Mouse (Mus musculus): ENCODE measurements around the gene Lrrc4b. TPM values are rescaled to one million over a fixed set of nuclear protein-coding genes. Genes with fewer than 3 reads are reported as not detected.

The Lrrc4b gene
- polyA plus RNA-seq, 1 experiment: 0.22 TPM

DNA sequence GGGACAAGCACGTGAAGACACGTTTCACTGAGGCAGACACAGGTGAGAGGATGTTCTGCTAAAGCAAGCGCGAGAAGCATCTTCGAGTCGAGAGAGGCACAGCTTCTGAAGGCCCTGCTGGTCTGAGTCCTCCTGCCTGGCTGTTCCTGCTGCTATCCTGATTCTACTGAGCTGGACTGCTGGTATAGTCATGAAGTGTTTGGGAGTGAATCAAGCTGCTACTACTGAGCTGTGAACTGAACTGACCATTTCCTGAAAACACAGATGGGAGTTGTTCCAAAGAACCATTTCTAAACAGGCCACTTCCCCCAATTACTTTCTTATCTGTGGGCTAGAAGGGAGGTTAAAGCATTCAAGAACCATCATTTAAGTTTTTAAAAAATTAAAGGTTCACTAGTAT is 15.5 kb upstream of the Lrrc4b start:
- Histone ChIP-seq H3K27me3 (ENCODE audit: control insufficient read depth, insufficient read depth, low read length) (no peaks in the 10 kb centered on the region), H3K27ac (ENCODE audit: insufficient read depth, low read length) (no peak overlapping the region), H3K36me3 (ENCODE audit: control insufficient read depth, insufficient read depth, low read length) (no peaks in the 10 kb centered on the region), H3K4me3 (ENCODE audit: extremely low read depth, insufficient read depth, insufficient read length) (no peak overlapping the region), H3K4me1 (ENCODE audit: control insufficient read depth, insufficient read depth, insufficient read length) (no peaks in the 10 kb centered on the region)
- TF ChIP-seq POLR2A (IDR thresholded peaks at IDR 0.05; ENCODE audit: low read depth, low read length) (no peak), CTCF (IDR thresholded peaks at IDR 0.05; ENCODE audit: extremely low read depth, insufficient read depth, insufficient read length, insufficient replicate concordance) (no peak)
- no peak for DNase-seq (ENCODE audit: low read depth in 1 of 2, low spot score in 2 of 2)
- 83% methylated on average over 6 of the region's 6 CpGs for WGBS

DNA sequence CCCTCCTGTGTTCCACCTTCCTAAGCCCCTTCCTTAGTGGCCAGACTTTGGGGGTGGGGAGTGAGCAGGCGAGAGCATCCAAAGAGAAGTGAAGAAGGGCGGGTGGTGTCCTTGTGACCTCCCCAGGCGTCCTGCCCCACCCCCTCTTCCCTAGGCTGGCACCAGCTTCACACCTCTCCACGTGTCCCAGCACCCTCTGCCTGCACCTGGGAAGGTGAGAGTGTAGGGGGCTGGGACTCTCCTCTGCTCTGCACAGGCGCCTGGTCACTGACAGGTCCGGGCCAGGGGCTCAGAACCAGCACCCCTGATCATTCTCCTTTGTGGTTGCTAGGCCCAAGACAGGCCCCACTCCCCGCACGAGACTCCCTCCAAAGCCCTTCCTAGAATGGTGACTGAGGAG is 1.2 kb upstream of the Lrrc4b start:
- TF ChIP-seq POLR2A (IDR thresholded peaks at IDR 0.05; ENCODE audit: low read depth, low read length) (no peak), CTCF (IDR thresholded peaks at IDR 0.05; ENCODE audit: extremely low read depth, insufficient read depth, insufficient read length, insufficient replicate concordance) (no peak)
- 43% methylated on average over 8 of the region's 8 CpGs for WGBS
- Histone ChIP-seq H3K27ac (ENCODE audit: insufficient read depth, low read length) (no peak overlapping the region), H3K36me3 (ENCODE audit: control insufficient read depth, insufficient read depth, low read length) (no peaks in the 10 kb centered on the region), H3K4me1 (ENCODE audit: control insufficient read depth, insufficient read depth, insufficient read length) (no peaks in the 10 kb centered on the region), H3K4me3 (ENCODE audit: extremely low read depth, insufficient read depth, insufficient read length) (no peak overlapping the region), H3K27me3 (ENCODE audit: control insufficient read depth, insufficient read depth, low read length) (peaks cover 20% of the 10 kb centered on the region)
- DNase-seq (ENCODE audit: low read depth in 1 of 2, low spot score in 2 of 2): no peak

DNA sequence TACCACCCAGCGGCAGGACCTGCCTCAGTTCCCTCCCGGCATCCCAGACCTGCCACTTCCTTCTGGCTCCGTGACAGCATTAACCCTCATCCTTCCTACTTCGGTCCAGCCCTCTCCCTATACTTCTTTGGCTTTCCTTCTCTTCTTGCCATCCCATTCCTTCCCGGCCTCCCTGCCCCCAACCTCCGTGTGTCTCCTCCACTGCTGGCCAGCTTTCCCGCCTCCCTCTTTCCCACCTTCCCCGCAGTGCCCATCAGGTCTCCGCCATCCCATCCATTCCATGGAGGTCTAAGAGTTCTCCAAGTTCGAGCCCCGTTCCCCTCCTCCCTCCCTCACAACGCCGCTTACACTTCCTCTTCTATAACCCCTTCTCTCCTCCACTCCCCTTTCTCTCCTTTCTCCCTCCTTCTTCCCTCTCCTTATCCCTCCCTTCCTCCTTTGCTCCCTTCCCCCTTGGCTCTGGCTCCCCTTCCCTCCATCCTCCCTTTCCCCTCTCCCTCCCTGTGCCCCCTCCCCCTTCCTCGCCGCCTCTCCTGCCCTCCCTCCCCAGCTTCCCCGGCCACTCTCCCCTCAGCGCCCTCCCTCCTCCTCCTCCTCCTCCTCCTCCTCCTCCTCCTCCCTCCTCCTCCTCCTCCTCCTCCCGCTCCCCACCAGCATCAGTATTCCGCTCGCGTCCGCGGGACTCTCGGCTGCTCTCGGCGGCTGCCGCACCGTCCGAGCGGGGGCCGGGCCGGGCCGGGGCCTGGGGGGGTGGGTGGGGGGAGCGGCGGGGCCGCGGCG is 457 bp upstream of the Lrrc4b start:
- TF ChIP-seq CTCF (IDR thresholded peaks at IDR 0.05; ENCODE audit: extremely low read depth, insufficient read depth, insufficient read length, insufficient replicate concordance) (no peak), POLR2A (IDR thresholded peaks at IDR 0.05; ENCODE audit: low read depth, low read length) (no peak)
- DNase-seq (ENCODE audit: low read depth in 1 of 2, low spot score in 2 of 2): no peak
- 11% methylated on average over 14 of the region's 38 CpGs for WGBS
- H3K27ac ChIP-seq (ENCODE audit: insufficient read depth, low read length): no peak overlapping the region
- H3K36me3 ChIP-seq (ENCODE audit: control insufficient read depth, insufficient read depth, low read length): no peaks in the 10 kb centered on the region
- no peaks in the 10 kb centered on the region for H3K4me1 ChIP-seq (ENCODE audit: control insufficient read depth, insufficient read depth, insufficient read length)
- no peak overlapping the region for H3K4me3 ChIP-seq (ENCODE audit: extremely low read depth, insufficient read depth, insufficient read length)
- peaks cover 20% of the 10 kb centered on the region for H3K27me3 ChIP-seq (ENCODE audit: control insufficient read depth, insufficient read depth, low read length)

DNA sequence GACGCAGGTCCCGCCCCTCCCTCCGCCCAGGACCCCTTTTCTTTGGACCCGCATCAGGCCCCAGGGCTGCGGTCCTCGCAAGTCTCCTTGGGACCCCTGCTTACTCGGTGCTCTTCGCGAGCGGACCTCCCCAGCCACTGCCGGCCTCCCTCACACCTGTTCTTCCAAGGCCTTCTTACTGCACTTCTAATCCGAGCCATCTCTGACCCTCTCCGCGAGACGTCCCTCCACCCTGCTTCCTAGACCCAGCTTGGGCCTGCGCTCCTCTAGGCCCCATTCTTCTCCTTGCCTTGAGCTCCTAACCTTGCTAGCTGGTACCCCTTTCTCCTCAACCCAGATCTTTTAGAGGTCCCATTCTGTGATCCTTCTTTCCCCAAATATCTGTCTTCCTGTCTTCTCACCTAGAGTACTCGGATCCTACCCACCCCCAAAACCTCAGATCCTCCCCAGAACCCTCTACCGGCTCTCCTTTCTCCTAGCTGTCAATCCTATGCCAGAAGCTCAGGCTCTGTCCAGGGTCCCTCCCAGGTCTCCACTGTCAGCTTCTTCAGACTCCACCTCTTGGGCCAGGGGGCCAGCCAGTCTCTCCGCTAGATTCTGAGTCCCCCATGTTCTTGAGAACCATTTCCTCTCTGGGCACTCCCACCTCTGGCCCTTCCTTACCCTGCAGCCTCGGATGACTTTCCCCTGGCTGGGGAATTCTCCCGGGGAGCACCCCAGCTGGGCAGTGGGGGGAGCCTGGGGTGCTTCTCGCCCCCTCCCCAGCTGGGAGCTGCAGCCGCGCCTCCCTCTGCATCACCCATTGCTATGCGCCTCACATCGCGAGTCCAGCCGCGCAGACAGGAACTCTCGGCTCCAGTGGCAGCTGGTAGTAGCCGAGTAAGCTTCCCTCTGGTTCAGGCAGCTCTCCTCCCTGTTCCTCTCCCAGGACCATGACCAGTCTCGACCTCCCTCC is 993 bp downstream of the Lrrc4b start:
- DNase-seq (ENCODE audit: low read depth in 1 of 2, low spot score in 2 of 2): no peak
- H3K27me3 ChIP-seq (ENCODE audit: control insufficient read depth, insufficient read depth, low read length): peaks cover 20% of the 10 kb centered on the region
- H3K27ac ChIP-seq (ENCODE audit: insufficient read depth, low read length): no peak overlapping the region
- 15% methylated on average over 32 of the region's 32 CpGs for WGBS
- no peaks in the 10 kb centered on the region for H3K36me3 ChIP-seq (ENCODE audit: control insufficient read depth, insufficient read depth, low read length)
- H3K4me3 ChIP-seq (ENCODE audit: extremely low read depth, insufficient read depth, insufficient read length): no peak overlapping the region
- TF ChIP-seq CTCF (IDR thresholded peaks at IDR 0.05; ENCODE audit: extremely low read depth, insufficient read depth, insufficient read length, insufficient replicate concordance) (no peak), POLR2A (IDR thresholded peaks at IDR 0.05; ENCODE audit: low read depth, low read length) (no peak)
- no peaks in the 10 kb centered on the region for H3K4me1 ChIP-seq (ENCODE audit: control insufficient read depth, insufficient read depth, insufficient read length)

DNA sequence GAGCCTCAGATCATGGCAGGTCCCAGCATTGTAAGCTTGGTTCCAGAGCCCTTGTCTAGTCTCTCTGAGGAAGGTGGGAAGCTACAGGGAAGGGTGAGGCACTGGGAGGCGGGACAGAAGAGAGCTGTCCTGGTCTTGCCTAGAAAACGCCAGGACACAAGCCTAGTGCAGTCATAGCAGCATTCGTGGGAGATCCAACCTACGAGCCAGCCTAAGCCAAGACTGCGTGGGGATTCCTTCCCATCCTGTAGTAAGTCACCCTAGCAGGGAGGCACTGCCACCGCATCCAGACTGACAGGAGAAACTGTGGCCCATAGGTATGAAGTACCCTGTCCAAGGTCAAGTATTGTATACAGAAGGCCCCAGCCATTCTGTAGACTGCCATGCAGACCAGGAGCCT is 3.7 kb downstream of the Lrrc4b start:
- Histone ChIP-seq H3K27ac (ENCODE audit: insufficient read depth, low read length) (no peak overlapping the region), H3K36me3 (ENCODE audit: control insufficient read depth, insufficient read depth, low read length) (no peaks in the 10 kb centered on the region), H3K27me3 (ENCODE audit: control insufficient read depth, insufficient read depth, low read length) (peaks cover 19% of the 10 kb centered on the region), H3K4me3 (ENCODE audit: extremely low read depth, insufficient read depth, insufficient read length) (no peak overlapping the region), H3K4me1 (ENCODE audit: control insufficient read depth, insufficient read depth, insufficient read length) (no peaks in the 10 kb centered on the region)
- TF ChIP-seq POLR2A (IDR thresholded peaks at IDR 0.05; ENCODE audit: low read depth, low read length) (no peak), CTCF (IDR thresholded peaks at IDR 0.05; ENCODE audit: extremely low read depth, insufficient read depth, insufficient read length, insufficient replicate concordance) (no peak)
- DNase-seq (ENCODE audit: low read depth in 1 of 2, low spot score in 2 of 2): no peak
- WGBS: 81% methylated on average over 6 of the region's 6 CpGs

DNA sequence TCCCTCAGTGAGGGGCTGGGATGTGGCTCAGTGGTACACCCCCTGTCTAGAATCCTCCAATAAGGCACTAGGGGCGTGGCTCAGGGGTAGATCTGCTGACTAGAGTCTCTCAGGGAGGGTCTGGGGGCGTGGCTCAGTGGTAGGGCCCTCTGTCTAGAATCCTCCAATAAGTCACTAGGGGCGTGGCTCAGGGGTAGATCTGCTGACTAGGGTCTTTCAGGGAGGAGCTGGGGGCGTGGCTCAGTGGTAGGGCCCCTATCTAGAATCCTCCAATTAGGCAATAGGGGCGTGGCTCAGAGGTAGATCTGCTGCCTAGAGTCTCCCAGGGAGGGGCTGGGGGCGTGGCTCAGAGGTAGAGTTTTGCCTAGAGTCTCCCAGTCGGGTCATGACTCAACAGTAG is 4.6 kb downstream of the Lrrc4b start:
- H3K27ac ChIP-seq (ENCODE audit: insufficient read depth, low read length): no peak overlapping the region
- TF ChIP-seq CTCF (IDR thresholded peaks at IDR 0.05; ENCODE audit: extremely low read depth, insufficient read depth, insufficient read length, insufficient replicate concordance): no peak
- TF ChIP-seq POLR2A (IDR thresholded peaks at IDR 0.05; ENCODE audit: low read depth, low read length): no peak
- no peaks in the 10 kb centered on the region for H3K4me1 ChIP-seq (ENCODE audit: control insufficient read depth, insufficient read depth, insufficient read length)
- no peaks in the 10 kb centered on the region for H3K36me3 ChIP-seq (ENCODE audit: control insufficient read depth, insufficient read depth, low read length)
- DNase-seq (ENCODE audit: low read depth in 1 of 2, low spot score in 2 of 2): no peak
- H3K4me3 ChIP-seq (ENCODE audit: extremely low read depth, insufficient read depth, insufficient read length): no peak overlapping the region
- H3K27me3 ChIP-seq (ENCODE audit: control insufficient read depth, insufficient read depth, low read length): peaks cover 13% of the 10 kb centered on the region
- 13% methylated on average over 7 of the region's 7 CpGs for WGBS

Measured in spleen, adult 2 months (tissue).